Mouse (Mus musculus): ENCODE measurements around the gene Meaf6.
A peak's percentile ranks its signal among the peaks of the same experiment; 100 is the strongest.

GRCm38 (mm10) chr4:125066490-125067370, 18.2 kb upstream of the Meaf6 start, which contains the start of gene Snip1:
- peak; percentile 75 for TF ChIP-seq POLR2A (IDR thresholded peaks at IDR 0.05; ENCODE audit: low read depth, low read length)
- no peak for TF ChIP-seq CTCF (conservative IDR thresholded peaks at IDR 0.05; ENCODE audit: insufficient read depth, insufficient read length, low read depth, low read length)
